In genomic region chr8:120319449-120319848, GRCm38 (mm10) we compare ENCODE assay signal across 8 mouse cellular contexts.
DNase-seq lines count a peak whose midpoint lies in the region; ATAC-seq and TF ChIP-seq lines count a peak whose summit lies in the region.

No protein-coding gene starts in this region.

- no peak overlapping the region for H3K27ac ChIP-seq in kidney, postnatal 0 days
- no peak overlapping the region for H3K27ac ChIP-seq in liver, postnatal 0 days (ENCODE audit: low read depth)
- no peak overlapping the region for H3K27ac ChIP-seq in olfactory bulb, adult 2 months (ENCODE audit: insufficient read depth, low read depth, low read length)

- TF ChIP-seq EP300 in liver, postnatal 0 days (IDR thresholded peaks at IDR 0.05; ENCODE audit: low read depth), result no peak

- peak; percentile 57 for ATAC-seq in kidney, postnatal 0 days (replicated peaks; ENCODE audit: low FRiP score, low read depth)
- peak; percentile 84 for ATAC-seq in liver, postnatal 0 days

- no peak overlapping the region for H3K9ac ChIP-seq in kidney, postnatal 0 days (ENCODE audit: low read depth, low read length)
- no peak overlapping the region for H3K9ac ChIP-seq in liver, postnatal 0 days (replicated peaks)

- no peak overlapping the region for H3K4me2 ChIP-seq in kidney, postnatal 0 days (ENCODE audit: low read length)
- H3K4me2 ChIP-seq in liver, postnatal 0 days (ENCODE audit: low read depth, low read length), result no peak overlapping the region

- H3K4me1 ChIP-seq in kidney, postnatal 0 days (replicated peaks; ENCODE audit: insufficient read depth, low read length), result peaks cover 20% of the 10 kb centered on the region
- H3K4me1 ChIP-seq in liver, postnatal 0 days (ENCODE audit: insufficient read depth), result peaks cover 27% of the 10 kb centered on the region
- peaks cover 58% of the 10 kb centered on the region for H3K4me1 ChIP-seq in olfactory bulb, adult 2 months (ENCODE audit: control insufficient read depth, insufficient read depth, low read length)

- peak; percentile 90 for DNase-seq in CD4-positive, CD25-positive, alpha-beta regulatory T cell, adult 2 months (ENCODE audit: low read depth, low spot score)
- peak; percentile 85 for DNase-seq in adrenal gland, adult 2 months
- peak; percentile 73 for DNase-seq in embryo, embryonic 11 days
- peak; percentile 57 for DNase-seq in heart, adult 8-10 months (ENCODE audit: low spot score)
- peak; percentile 83 for DNase-seq in kidney, postnatal 0 days (ENCODE audit: low spot score)
- peak; percentile 94 for DNase-seq in liver, postnatal 0 days
- peak; percentile 86 for DNase-seq in thymus, postnatal 0 days (ENCODE audit: low spot score)

- no peak overlapping the region for H3K4me3 ChIP-seq in kidney, postnatal 0 days (replicated peaks; ENCODE audit: low read depth, low read length)
- no peak overlapping the region for H3K4me3 ChIP-seq in liver, postnatal 0 days (ENCODE audit: low read depth, low read length)
- no peak overlapping the region for H3K4me3 ChIP-seq in olfactory bulb, adult 2 months (ENCODE audit: insufficient read depth, low read depth, low read length)

- peak; percentile 100 for TF ChIP-seq CTCF in kidney, postnatal 0 days (IDR thresholded peaks at IDR 0.05; ENCODE audit: low read depth)
- TF ChIP-seq CTCF in liver, postnatal 0 days (IDR thresholded peaks at IDR 0.05; ENCODE audit: low read depth), result peak; percentile 100
- peak; percentile 100 for TF ChIP-seq CTCF in olfactory bulb, adult 2 months (IDR thresholded peaks at IDR 0.05; ENCODE audit: insufficient read depth, low read depth, low read length)

- TF ChIP-seq POLR2A in olfactory bulb, adult 2 months (IDR thresholded peaks at IDR 0.05; ENCODE audit: insufficient read depth, low read depth, low read length), result no peak

- H3K9me3 ChIP-seq in kidney, postnatal 0 days (replicated peaks; ENCODE audit: low read length), result no peaks in the 10 kb centered on the region
- H3K9me3 ChIP-seq in liver, postnatal 0 days (ENCODE audit: low read length), result no peaks in the 10 kb centered on the region

- no peaks in the 10 kb centered on the region for H3K36me3 ChIP-seq in kidney, postnatal 0 days (ENCODE audit: insufficient read depth, low read length)
- no peaks in the 10 kb centered on the region for H3K36me3 ChIP-seq in liver, postnatal 0 days (replicated peaks; ENCODE audit: insufficient read depth, low read length)

- 23% methylated on average over 7 of the region's 7 CpGs for WGBS in kidney, postnatal 0 days
- WGBS in liver, postnatal 0 days (ENCODE audit: insufficient replicate concordance), result 13% methylated on average over 7 of the region's 7 CpGs
- WGBS in olfactory bulb, adult 2 months, result 25% methylated on average over 7 of the region's 7 CpGs

- H3K27me3 ChIP-seq in kidney, postnatal 0 days (ENCODE audit: insufficient read depth, low read length), result no peaks in the 10 kb centered on the region
- H3K27me3 ChIP-seq in liver, postnatal 0 days (ENCODE audit: insufficient read depth, low read length), result no peaks in the 10 kb centered on the region
